Mouse (Mus musculus) heart, adult 8-10 months (tissue): ENCODE data around the gene Insc. TPM values are rescaled to one million over a fixed set of nuclear protein-coding genes. Genes with fewer than 3 reads are reported as not detected.
"Not testable (repeated sequence)": the region's sequence is repeated elsewhere in the genome, so short reads cannot be mapped to it uniquely, and the experiment has no call there.

ENCODE experiments used
- DNase-seq: peaks from one replicate; pipeline ENCODE4 v3.0.0; 2022; ENCODE audit warnings: low spot score
- total RNA-seq, 4 experiments: library from RNA; stranded (reverse); gene quantifications; 2 replicates each; pipeline ENCODE4 v1.2.4; 2022

The Insc gene
- under 1 TPM; 0.14 to 0.90 (median 0.28) TPM for total RNA-seq

DNA sequence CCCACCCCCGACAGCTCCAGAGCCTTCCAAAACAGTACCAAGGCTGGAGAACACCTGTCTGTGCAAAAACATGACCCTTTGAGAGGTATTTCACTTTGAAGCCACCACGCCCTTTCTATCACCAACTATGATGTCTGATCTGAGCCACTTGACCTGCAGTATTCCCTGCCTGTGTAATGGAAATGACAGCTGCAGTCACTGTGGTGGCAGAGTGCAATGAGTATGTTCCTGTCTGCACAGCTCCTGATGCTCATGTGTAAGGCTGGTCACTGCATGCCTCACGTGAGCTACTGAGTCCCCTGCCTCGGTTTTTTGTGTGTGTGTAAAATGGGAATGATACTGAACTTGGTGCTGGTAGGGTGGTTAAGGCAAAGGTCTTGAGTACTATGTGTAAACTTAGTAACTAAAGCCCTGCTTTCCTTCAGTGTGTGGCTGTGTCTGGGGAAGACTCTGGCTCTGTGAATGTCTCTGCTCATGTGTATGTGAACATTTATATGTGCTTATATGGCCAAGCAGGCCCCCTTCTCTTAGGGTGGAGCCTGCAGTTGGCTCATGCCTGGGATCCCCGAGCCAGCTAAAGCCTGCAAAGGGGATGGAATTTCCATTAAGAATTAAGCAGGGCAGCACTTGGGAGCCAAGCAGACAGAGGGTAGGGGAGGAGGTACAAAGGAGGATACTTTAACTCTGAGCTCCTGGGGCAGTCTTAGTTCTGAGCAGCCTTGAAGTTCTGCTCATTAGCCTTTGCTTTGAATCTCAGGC lies at the start of gene Insc:
Insc (plus strand) TSS at position 673 of the 759 bp plus-strand sequence.
- no peak for DNase-seq

GRCm38 (mm10) chr7:114700871-114701270 lies 42.6 kb upstream of the Insc start:
- no peak for DNase-seq

GRCm38 (mm10) chr7:114706716-114707115 lies 36.8 kb upstream of the Insc start:
- no peak for DNase-seq

DNA sequence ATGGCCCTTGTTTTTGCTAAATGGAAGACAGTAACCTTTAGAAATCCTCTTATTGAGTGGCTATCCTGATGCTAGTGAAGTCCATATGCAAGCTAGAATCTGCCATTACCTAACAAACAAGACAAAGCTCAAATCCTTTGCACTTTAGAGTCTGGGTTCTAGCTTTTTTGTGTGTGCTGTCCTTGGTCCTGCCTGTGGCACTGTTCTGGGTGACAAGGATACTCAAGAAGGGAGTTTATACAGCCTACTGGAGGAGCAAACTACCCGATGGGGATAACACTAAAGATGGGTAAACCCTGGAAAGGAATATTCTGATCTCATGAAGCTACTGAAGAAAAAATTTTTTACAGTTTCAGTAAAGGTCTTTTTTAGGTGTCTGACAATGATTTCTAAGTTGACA lies 36.1 kb upstream of the Insc start:
- DNase-seq = no peak

GRCm38 (mm10) chr7:114710419-114710818 lies 33.1 kb upstream of the Insc start:
- DNase-seq = no peak

DNA sequence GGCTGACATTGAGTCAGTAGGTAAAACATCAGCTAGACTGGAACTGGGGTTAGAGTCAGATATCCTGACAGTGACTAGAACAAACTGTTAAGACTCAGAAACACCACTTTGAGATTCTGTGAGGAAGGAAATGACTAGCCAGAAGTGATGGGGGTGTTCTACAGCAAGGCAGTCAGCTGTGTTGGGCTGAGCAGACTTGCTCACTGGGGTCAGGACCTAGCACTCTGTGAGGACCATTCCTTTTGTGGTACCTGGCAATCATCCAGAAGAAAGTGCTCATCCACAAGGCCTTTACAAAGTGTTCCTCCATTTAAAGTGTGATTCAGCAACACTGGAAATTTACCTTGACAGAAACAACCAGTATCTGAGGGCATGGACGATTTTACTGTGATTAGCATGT lies 31.0 kb upstream of the Insc start:
- no peak for DNase-seq

GRCm38 (mm10) chr7:114718300-114718699 lies 25.2 kb upstream of the Insc start, which contains the start of gene Calcb:
Gene Calcb, plus strand, starts transcription at chr7:114718643.
- no peak for DNase-seq

GRCm38 (mm10) chr7:114719381-114720131 lies 23.9 kb upstream of the Insc start:
- DNase-seq = no peak

- DNase-seq = not testable (repeated sequence)
Observed at GRCm38 (mm10) chr7:114729696-114730095, 13.8 kb upstream of the Insc start.

DNA sequence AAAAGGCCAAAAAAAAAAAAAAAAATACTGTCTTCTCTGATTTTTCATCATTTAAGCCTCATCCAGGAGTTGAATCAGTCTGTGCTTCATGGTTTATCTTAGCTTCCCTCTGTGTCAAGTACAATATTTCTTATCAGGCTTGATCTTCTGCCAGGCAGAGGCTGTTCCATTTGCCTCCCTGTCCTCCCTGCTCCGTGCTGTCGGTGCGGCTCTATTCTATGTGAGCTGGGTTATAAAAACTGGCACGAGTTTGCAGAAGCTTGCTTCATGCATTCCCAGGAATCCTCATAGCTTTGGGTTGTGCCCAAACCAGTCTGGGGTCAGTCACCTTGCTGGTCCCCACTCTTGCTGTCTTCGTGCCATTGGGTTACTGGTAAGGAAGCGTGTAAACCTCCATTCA lies 12.3 kb upstream of the Insc start:
- DNase-seq = no peak

DNA sequence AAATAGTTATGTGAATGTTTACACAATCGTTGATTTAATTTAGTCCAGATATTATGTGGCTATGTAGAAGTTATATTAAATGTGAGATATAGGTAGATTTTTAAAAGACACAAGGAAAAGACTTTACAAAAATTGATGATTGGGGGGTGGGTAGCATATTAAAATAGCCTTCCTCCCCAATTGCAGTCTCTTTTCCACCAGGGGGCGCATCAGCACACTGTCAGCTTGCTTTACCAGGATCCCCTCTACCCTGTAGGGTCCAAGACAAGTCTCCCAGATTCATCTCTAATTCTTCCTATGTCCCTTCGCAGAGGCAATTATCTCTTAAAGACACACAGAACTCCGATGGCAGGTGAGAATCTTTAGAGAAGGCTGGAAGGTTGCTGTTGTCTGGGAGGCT lies 11.8 kb upstream of the Insc start:
- not testable (repeated sequence) for DNase-seq

GRCm38 (mm10) chr7:114736256-114736655 lies 7.2 kb upstream of the Insc start:
- DNase-seq = no peak

DNA sequence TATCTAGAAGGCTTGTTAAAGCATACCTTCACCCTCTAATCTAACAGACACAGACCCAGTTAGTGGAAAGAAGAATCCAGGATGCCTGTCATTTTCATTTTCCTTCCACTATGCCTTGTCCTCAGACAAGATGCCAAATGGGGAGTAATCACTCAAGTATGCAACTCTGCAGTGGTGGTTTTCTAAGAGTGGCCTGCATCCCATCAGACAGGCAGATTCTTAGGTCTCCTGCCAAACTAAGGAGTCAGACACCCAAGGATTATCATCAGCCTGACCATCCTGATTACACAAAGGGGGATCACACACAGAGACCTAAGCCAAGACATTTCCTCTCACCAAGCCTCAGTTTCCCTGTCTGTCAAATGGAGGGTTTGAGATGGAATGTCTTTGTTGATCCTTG lies 5.3 kb upstream of the Insc start:
- DNase-seq = no peak

DNA sequence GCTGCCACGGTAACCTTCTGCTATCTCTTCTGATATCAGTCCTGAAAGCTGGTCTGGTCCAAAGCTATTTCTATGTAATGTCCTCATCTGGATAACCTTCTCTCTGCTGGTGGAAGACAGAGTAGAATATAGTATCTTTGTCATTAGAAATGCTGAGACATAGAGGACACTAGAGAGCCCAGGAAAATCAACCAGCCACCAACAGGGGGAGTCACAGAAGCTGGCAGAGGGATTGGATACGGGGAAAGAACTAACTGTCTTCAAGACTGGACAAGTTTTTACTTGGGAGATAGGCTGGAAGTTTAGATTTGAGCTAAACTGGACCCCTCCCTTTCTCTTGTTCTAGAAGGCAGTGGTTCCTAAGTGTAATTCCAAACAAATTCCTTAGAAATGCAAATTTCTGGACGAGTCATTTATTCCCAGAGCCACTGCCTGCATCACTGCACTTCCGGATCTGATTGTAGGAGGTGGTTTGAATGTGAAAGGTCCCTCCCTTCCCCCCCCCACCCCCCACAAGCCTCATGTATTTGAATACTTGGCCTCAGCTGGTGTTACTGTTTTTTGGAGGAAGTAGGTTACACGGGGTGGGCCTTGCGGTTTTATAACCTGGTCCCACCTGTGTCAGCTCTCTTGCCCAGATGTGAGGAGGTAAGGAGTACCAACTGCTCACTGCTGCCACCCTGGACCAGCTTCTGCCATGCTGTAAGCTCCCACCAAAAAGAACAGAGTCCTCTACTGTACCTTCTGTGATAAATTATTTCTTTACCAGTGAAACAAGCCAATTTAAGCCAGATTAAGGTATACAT lies 2.9 kb upstream of the Insc start:
- no peak for DNase-seq

- DNase-seq = no peak
Observed at GRCm38 (mm10) chr7:114744639-114745245, 1.2 kb downstream of the Insc start.

- no peak for DNase-seq
Observed at GRCm38 (mm10) chr7:114745481-114746271, 2.2 kb downstream of the Insc start.

GRCm38 (mm10) chr7:114747596-114747995 lies 4.1 kb downstream of the Insc start:
- no peak for DNase-seq

GRCm38 (mm10) chr7:114748239-114748638 lies 4.7 kb downstream of the Insc start:
- no peak for DNase-seq

DNA sequence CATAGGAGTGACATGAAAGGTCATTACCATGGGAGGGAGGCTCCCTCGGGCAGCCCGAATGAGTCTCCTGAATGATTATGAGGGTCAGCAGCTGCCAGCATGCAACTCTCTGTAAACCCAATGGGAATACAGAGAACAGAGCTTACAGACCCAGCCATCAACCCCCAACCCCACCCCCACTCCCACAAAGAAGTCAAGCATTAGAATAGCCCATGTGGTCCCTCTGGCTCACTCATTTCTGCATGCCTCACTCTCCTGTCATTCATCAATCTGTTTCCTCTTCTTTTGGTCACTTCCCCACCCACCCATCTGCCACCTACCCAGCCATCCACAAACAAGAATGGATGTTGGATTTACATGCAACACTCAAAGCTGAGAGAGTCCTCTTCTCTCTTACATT lies 10.0 kb downstream of the Insc start:
- DNase-seq = no peak

GRCm38 (mm10) chr7:114754196-114754595 lies 10.7 kb downstream of the Insc start:
- DNase-seq = no peak

DNA sequence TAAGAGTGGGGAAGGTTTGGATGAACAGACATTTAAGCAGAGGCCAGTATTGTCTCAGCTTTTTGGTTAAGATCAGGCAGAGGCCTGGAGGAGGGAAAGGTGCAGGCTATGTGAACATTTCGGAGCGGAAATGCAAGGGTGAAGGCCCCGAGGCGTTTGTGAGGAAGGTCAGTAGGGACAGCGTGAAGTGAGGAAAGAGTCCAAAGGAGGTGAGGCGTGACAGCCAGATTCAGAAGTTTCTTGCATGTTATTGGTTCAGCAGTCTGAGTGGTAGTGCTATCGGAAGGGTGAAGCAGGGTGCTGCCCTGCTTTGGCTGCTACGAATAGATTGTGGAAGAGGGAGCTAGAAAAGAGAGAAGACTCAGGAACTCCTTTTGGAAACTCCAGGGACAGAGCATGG lies 11.1 kb downstream of the Insc start:
- no peak for DNase-seq
